Mouse (Mus musculus) limb, embryonic 14.5 days (tissue): Measurements from ENCODE around the gene Pepd. TPM values are rescaled to one million over a fixed set of nuclear protein-coding genes. Genes with fewer than 3 reads are reported as not detected.

Experiments
- ATAC-seq: fragments of 200-750 bp; cut with Nextera tagmentation; 2 replicates; pipeline ENCODE4 v1.8.0; 2017; ENCODE audit warnings: low read depth, moderate number of reproducible peaks, moderate TSS enrichment; ENCODE audit not compliant: low FRiP score
- DNase-seq: peaks from one replicate; pipeline ENCODE4 v3.0.0-alpha.2; 2015; ENCODE audit warnings: low spot score
- H3K27ac ChIP-seq: fragments of 300-500 bp; sonication (generic); replicated peaks from 2 replicates; pipeline ENCODE4 v1.5.1; 2014; ENCODE audit warnings: low read depth, mild to moderate bottlenecking, low read length, moderate library complexity, mixed read lengths
- H3K27me3 ChIP-seq: fragments of 300-500 bp; sonication (generic); 2 replicates; pipeline ENCODE4 v1.6.1; 2014; ENCODE audit warnings: low read length, mixed read lengths; ENCODE audit not compliant: control insufficient read depth, insufficient read depth
- H3K36me3 ChIP-seq: fragments of 300-500 bp; sonication (generic); 2 replicates; pipeline ENCODE4 v1.6.1; 2014; ENCODE audit warnings: mild to moderate bottlenecking, low read length, moderate library complexity, mixed read lengths; ENCODE audit not compliant: control insufficient read depth, insufficient read depth
- H3K4me1 ChIP-seq: fragments of 300-500 bp; sonication (generic); 2 replicates; pipeline ENCODE4 v1.6.1; 2014; ENCODE audit warnings: antibody characterized with exemption, low read length, mixed read lengths; ENCODE audit not compliant: control insufficient read depth, insufficient read depth
- H3K4me2 ChIP-seq: fragments of 300-500 bp; sonication (generic); replicated peaks from 2 replicates; pipeline ENCODE4 v1.6.1; 2014; ENCODE audit warnings: low read depth, mild to moderate bottlenecking, low read length, moderate library complexity; ENCODE audit not compliant: severe bottlenecking
- H3K4me3 ChIP-seq: fragments of 300-500 bp; sonication (generic); replicated peaks from 2 replicates; pipeline ENCODE4 v1.5.1; 2014; ENCODE audit warnings: low read length
- H3K9ac ChIP-seq: fragments of 300-500 bp; sonication (generic); 2 replicates; pipeline ENCODE4 v1.6.1; 2014; ENCODE audit warnings: mild to moderate bottlenecking, low read depth, low read length, moderate library complexity; ENCODE audit not compliant: severe bottlenecking
- H3K9me3 ChIP-seq: fragments of 300-500 bp; sonication (generic); 2 replicates; pipeline ENCODE4 v1.6.1; 2016; ENCODE audit warnings: low read length; ENCODE audit not compliant: control insufficient read depth
- POLR2A ChIP-seq: fragments of 200-500 bp; IDR thresholded peaks from 2 replicates; pipeline ENCODE4 v1.8.0; 2012; ENCODE audit warnings: inconsistent platforms, mild to moderate bottlenecking, moderate library complexity, borderline replicate concordance; ENCODE audit not compliant: insufficient read depth, insufficient read length; ENCODE audit errors: extremely low read depth
- WGBS: fragments of 180-500 bp; shearing (Covaris S2); extraction: QIAGEN DNeasy Blood & Tissue Kit; methylation state at CpG from one replicate; pipeline ENCODE4 v1.1.7; 2014; 5-methylcytosine and 5-hydroxymethylcytosine counted together
- polyA plus RNA-seq, 2 experiments: library from polyadenylated mRNA; depleted of rRNA in 1 of 2; stranded (reverse) in 1 of 2; unstranded in 1 of 2; fragments of >200 nt; fragmentation: Nextera tagmentation in 1 of 2; extraction: Ambion mirVana in 1 of 2; gene quantifications; 2 replicates each; pipeline versions ENCODE4 v1.2.1 to v1.2.3; 2012 to 2014

Pepd gene
- polyA plus RNA-seq, 2 experiments = 51.4 to 78.4 TPM

DNA sequence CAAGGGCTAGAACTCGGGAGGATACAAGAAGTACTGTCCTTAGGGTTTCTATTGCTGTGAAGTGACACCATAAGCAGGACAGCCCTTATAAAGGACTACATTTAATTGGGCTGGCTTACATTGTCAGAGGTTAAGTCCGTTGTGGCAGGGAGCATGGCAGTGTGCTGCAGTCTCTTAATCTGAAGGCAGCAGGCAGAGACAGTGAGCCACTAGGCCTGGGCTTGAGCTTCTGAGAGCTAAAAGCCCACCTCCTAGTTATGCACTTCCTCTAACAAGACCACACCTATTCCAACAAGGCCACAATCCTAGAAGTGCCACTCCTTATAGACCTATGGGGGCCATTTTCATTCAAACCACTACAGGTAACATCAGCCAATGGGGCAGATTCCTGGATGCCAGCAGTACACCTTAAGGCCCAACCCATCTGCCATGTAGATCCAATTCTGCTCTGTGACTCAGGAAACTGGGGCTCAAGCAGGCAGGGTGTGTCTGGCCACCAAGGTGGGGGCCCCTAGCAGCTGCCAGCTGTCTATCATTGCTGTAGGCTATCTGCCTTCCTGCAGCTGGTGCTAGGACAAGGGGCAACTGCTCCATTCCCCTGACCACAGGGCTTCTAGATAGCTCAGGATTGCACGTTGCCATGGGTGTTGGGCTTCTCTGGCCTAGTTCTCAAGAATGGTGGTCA lies 56.7 kb downstream of the Pepd start:
- no peak for TF ChIP-seq POLR2A
- H3K27ac ChIP-seq = no peak overlapping the region

DNA sequence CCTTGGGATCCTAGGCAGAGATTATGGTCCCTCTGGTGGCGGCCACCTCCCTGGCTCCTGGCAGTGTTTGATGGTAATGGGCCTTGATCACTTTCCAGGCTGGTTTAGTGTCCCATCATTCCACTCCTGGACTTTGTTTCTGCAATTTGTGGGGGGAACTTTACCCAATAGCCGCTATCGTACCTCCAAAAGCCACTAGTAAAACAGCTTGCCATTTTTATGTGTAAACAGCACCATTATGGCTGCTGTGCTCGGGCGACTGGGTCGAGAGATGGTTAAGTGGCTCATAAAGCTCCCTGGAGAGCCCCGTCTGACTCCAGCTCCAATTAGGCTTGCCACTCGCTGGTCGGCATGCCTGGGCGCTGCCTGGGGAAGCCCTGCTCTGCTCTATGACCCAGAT lies 59.6 kb downstream of the Pepd start:
- Histone ChIP-seq H3K27me3 (no peaks in the 10 kb centered on the region), H3K4me1 (peaks cover 25% of the 10 kb centered on the region; the same call in 1 of the 2 replicates)

More for the DNA sequence above, 56.7 kb downstream of the Pepd start:
- Histone ChIP-seq H3K9ac (no peak overlapping the region), H3K4me2 (no peak overlapping the region), H3K9me3 (no peaks in the 10 kb centered on the region), H3K36me3 (peaks cover 5% of the 10 kb centered on the region; the same call in 1 of the 2 replicates), H3K4me1 (peaks cover 20% of the 10 kb centered on the region), H3K27me3 (no peaks in the 10 kb centered on the region), H3K4me3 (no peak overlapping the region)
- 80% methylated on average over 3 of the region's 3 CpGs for WGBS
- no peak for ATAC-seq
- DNase-seq = no peak

DNA sequence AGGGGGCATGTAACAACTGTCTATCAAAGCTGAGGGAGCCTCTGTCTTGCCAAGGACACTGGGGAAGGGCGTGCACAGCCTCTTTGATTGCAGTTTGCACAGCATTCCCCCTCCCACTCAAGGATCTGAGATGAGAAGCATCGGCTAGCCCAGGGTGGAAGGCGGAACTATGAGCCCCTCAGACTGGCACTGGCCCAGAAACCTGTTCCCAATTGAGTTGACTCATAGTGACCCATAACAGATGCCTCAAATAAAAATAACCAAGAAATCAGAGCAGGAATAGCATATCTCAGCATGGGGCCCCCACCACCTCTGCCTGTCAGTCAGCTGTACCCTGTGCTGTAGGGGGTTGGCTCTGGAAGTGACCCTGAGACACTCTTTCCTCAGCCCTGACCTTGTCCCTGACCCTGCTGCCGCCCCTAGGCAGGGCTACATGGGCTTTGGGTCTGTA lies 60.8 kb downstream of the Pepd start:
- H3K4me3 ChIP-seq = no peak overlapping the region
- no peak overlapping the region for H3K27ac ChIP-seq
- H3K9me3 ChIP-seq = no peaks in the 10 kb centered on the region
- no peak overlapping the region for H3K4me2 ChIP-seq
- H3K27me3 ChIP-seq = no peaks in the 10 kb centered on the region
- DNase-seq (peak; percentile 76), ATAC-seq (peak; percentile 72)
- peaks cover 25% of the 10 kb centered on the region; the same call in 1 of the 2 replicates for H3K4me1 ChIP-seq
- 31% methylated on average over 4 of the region's 4 CpGs for WGBS
- peaks cover 5% of the 10 kb centered on the region; the same call in 1 of the 2 replicates for H3K36me3 ChIP-seq
- no peak for TF ChIP-seq POLR2A
- no peak overlapping the region for H3K9ac ChIP-seq

More for the DNA sequence above, 59.6 kb downstream of the Pepd start:
- 32% methylated on average over 10 of the region's 10 CpGs for WGBS
- Histone ChIP-seq H3K27ac (no peak overlapping the region), H3K4me3 (no peak overlapping the region), H3K36me3 (peaks cover 5% of the 10 kb centered on the region; the same call in 1 of the 2 replicates), H3K4me2 (no peak overlapping the region), H3K9ac (no peak overlapping the region), H3K9me3 (no peaks in the 10 kb centered on the region)
- ATAC-seq (no peak), DNase-seq (no peak)
- no peak for TF ChIP-seq POLR2A

DNA sequence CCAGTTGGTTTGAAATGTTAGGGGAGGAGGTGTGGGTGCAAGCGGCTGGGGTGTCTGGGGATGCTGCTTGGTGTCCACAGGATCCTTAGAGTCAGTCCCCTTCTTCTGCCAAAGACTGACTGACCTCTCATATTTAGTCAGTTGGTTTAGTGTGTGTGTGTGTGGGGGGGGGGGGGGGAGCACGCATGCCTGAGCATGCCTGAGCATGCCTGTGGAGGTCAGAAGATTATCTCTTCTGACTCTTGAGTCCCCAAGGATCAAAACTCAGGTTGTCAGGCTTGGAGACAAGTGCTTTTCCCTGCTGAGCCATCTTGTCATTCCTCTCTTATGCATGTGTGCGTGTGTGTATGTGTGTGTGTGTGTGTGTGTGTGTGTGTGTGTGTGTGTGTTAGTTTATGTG lies 61.7 kb downstream of the Pepd start:
- no peaks in the 10 kb centered on the region for H3K9me3 ChIP-seq
- DNase-seq = no peak
- WGBS = 87% methylated on average over 3 of the region's 3 CpGs
- no peaks in the 10 kb centered on the region for H3K27me3 ChIP-seq
- no peak overlapping the region for H3K27ac ChIP-seq
- no peak overlapping the region for H3K4me3 ChIP-seq
- H3K9ac ChIP-seq = no peak overlapping the region
- H3K4me2 ChIP-seq = no peak overlapping the region
- H3K36me3 ChIP-seq = peaks cover 5% of the 10 kb centered on the region; the same call in 1 of the 2 replicates
- no peak for ATAC-seq
- peaks cover 25% of the 10 kb centered on the region; the same call in 1 of the 2 replicates for H3K4me1 ChIP-seq
- no peak for TF ChIP-seq POLR2A

DNA sequence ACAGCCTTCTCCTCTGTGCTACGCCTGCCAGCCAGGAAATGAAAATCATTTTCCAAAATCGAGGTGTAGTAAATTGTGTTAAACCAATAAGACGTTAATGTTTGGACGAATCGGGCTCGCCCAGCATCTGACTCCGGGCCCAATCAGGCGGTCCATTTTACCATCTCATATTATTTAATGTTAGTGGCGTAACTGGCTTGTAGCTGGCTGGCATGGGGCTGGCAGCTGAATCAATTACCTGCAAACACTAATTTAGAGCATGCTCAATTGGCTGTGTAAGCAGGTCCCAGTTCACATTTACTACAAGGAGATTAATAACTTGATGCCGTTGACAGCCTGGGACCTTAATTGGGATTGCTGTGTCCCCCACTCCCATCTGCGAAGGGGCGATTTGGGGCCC lies 63.7 kb downstream of the Pepd start:
- DNase-seq (no peak), ATAC-seq (no peak)
- Histone ChIP-seq H3K36me3 (no peaks in the 10 kb centered on the region), H3K4me3 (no peak overlapping the region), H3K27ac (no peak overlapping the region), H3K9me3 (no peaks in the 10 kb centered on the region), H3K9ac (no peak overlapping the region), H3K27me3 (no peaks in the 10 kb centered on the region), H3K4me1 (peaks cover 27% of the 10 kb centered on the region; the same call in 1 of the 2 replicates), H3K4me2 (no peak overlapping the region)
- TF ChIP-seq POLR2A = no peak
- WGBS = 46% methylated on average over 12 of the region's 12 CpGs
